Mouse (Mus musculus) lung, postnatal 14 days (tissue): ENCODE results near the gene Ccdc141.
A peak's percentile ranks its signal among the peaks of the same experiment; 100 is the strongest.

Source experiments
- DNase-seq: peaks from one replicate; pipeline ENCODE4 v3.0.0; 2021

Gene Ccdc141

GRCm38 (mm10) chr2:76969637-76970036, 200.8 kb downstream of the Ccdc141 start:
- DNase-seq, result no peak

DNA sequence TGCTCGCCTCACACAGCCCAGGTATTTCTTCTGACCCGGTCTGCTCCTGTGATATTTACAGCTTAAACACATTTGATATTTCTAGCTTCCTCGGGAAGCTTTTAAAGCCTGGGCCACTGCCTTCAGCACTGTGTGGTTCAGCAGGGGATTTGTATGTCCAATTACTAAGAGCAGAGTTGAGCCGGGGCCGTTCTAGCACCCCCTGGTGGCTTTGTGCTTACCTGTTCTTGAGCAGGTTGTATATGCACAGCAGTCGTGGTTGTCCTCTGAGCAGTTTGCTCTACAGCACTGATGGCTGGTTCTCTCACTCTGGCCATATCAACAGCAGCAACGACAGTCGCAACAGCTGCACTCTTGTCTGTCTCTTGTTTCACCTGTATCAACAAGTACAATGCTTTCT, 201.5 kb downstream of the Ccdc141 start:
- DNase-seq, result peak; percentile 83

- no peak for DNase-seq
Measured at GRCm38 (mm10) chr2:76966582-76966981, 203.9 kb downstream of the Ccdc141 start.

DNA sequence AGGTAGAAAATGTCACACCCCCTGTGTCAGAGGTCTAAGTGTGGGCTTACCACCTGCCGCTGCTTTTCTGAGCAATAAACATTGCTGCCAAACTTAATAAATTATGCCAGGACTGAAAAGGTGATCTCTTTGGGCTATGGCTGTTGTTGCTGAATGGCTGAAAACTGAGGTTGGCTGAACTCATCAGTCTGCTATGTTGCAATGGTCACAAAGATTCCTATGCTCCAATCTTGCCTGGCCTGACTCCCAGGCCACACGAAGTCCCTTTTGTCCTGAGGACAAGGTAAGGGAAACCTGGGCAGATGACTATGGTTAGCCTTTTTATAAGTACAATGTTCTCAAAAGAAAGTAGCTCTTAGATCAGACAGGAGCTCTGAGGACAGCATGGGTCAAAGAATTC, 204.4 kb downstream of the Ccdc141 start:
- DNase-seq, result no peak

GRCm38 (mm10) chr2:76965542-76965941, 204.9 kb downstream of the Ccdc141 start:
- no peak for DNase-seq

GRCm38 (mm10) chr2:76962045-76962432, 208.4 kb downstream of the Ccdc141 start:
- DNase-seq, result peak; percentile 14

GRCm38 (mm10) chr2:76961420-76962044, 208.9 kb downstream of the Ccdc141 start:
- DNase-seq, result no peak
